Mouse (Mus musculus) ovary, postnatal 14 days (tissue): ENCODE results near the gene Aqp3.

Experiments
- DNase-seq: peaks from one replicate; pipeline ENCODE4 v3.0.0; 2022; ENCODE audit warnings: low spot score

The Aqp3 gene

DNA sequence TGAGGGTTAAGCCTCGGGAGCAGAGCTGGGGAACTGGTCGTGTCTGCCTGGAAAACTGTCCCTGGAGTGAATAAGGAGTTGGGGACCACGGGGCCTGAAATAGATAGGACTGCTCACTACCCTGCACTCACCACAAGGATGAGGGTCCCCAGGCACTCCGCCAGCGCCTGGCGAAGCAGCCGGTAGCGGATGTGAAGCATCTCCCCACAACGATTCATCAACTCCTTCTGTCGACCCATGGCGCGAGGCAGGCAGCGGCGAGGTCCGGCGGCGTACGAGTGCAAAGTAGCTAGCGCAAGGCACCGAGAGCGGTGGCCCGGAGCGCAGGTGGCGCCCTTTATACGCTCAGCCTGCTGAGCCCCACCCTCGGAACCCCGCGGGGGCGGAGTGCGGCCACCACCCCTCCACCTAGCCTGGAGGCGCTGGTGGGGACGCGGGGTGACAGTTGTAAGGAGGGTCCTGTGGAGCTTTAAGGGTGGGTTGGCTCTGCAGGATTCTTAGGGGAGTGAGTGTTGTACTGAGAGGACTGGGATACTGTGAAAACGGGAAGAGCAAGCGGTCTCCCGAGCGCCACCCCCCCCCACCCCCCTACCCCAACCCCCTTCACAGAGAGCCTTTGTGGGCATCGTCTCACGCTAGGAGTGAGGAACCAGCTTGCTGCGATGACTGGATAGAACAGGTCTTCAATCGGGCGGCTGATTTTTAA is at the start of gene Aqp3:
Gene Aqp3 (minus strand): TSS at position 313 of the 706 bp plus-strand sequence.
- DNase-seq: no peak

DNA sequence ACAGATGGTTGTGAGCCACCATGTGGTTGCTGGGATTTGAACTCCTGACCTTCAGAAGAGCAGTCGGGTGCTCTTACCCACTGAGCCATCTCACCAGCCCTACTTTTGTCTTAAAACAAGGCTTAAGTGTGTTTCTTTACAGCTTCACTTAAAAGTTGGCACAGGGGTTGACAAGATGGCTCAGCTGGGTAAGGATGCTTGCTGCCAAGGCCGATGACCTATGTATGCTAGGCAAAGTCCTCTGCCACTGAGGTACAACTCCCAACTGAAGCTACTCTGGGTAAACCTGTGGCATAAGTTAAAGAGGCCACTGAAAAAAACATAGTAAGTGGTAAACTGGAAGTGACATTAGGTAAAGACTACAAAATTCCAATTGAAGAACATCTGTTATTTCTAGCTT is 44.6 kb upstream of the Aqp3 start:
- no peak for DNase-seq

- DNase-seq: no peak
Observed at GRCm38 (mm10) chr4:41140174-41140875, 42.3 kb upstream of the Aqp3 start.

DNA sequence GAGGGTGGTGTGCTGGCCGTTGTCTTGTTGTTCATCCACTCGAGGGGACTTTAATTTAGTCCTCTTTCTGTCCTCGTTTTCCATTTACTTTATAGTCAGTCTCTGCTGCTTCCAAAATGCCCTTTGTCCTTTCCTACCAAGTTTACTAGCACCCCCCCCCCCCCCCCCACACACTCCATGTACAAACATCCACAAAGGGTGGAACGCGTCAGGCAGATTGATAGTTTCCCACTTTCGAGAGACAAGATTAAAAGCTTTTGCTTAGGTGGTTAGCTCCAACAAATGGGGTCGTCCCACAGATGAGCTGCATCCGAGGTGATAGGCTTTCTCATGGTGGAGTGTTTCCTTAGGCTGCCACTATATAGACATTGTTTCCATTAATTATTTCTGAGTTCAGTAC is 38.8 kb upstream of the Aqp3 start:
- no peak for DNase-seq

DNA sequence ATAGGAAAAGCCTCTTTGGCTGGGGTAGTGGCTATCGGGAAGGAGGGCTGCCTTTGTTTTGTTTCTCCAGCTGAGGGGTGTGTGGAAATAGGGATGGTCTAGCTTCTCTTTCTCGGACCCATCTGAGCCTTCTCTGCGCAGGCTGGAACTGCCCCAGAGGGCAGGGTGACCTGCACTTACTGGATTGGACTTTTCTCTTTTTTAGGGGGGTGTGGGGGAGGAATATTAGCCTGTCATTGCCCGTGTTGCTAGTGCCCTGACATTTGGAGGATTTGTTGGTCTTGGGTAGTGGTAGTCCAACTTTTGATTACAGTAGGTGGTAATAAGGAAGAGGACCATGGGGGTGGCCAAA is 38.4 kb upstream of the Aqp3 start:
- DNase-seq: peak; percentile 25

- peak; percentile 53 for DNase-seq
Observed at GRCm38 (mm10) chr4:41135711-41136453, 37.9 kb upstream of the Aqp3 start, which contains the start of gene Ube2r2. TSS of gene Ube2r2 (plus strand) at chr4:41135743.

DNA sequence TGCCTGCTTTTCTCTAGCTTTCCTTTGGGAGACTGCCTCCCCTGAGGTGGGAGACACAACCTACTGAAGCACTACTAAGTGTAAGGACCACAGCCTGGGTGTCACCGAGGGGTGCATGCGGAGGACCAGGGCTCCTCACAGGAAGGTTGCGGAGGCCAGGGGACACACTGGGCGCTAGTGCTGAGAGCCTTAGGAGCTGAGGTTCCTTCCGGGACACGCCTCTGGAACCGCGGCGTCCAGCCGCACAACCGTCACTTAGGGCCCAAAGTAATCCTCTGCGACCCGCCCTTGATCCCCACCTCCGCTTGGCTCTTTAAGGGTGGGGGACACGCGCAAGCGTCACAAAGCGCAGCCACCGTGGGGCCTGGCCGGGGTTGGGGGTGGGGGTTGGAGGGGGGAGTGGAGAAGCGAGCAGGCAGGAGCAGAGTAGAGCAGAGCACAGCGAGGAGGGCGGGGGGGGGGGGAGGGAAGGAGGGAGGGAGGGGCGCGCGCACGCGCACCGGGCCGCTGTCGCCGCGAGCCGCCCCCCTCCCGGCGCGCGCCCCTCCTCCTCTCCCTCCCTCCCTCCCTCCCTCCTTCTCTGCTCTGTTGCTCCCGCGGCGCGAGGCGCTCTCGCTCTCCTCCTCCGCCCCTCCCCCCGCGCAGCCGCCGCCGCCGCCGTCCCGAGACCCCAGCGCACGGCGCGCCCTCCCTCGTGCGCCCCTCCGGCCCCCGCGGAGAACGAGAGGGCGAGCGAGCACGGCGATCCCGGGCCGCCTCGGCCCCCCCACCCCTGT is 37.1 kb upstream of the Aqp3 start:
- peak; percentile 54 for DNase-seq

GRCm38 (mm10) chr4:41133529-41134291 is 35.7 kb upstream of the Aqp3 start:
- no peak for DNase-seq

GRCm38 (mm10) chr4:41132471-41132870 is 34.5 kb upstream of the Aqp3 start:
- no peak for DNase-seq

DNA sequence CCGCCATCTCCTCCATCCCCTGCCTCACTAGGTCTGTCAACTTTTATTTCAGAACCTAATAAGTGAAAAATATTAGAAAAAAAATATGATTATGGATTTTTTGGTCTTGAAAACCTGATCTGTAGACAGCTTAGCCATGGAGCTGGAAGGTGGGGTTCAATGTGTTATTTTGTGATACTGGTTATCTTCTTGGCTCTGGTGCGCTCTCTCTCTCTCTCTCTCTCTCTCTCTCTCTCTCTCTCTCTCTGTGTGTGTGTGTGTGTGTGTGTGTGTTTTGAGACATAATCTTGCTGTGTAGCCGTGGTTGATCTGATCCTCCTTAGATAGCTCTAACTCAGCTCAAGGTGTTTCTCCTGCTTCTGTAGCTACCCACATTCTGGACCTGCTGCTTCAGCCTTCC is 31.9 kb upstream of the Aqp3 start:
- DNase-seq: no peak

GRCm38 (mm10) chr4:41129406-41129805 is 31.4 kb upstream of the Aqp3 start:
- DNase-seq: peak; percentile 46

- peak; percentile 91 for DNase-seq
Observed at GRCm38 (mm10) chr4:41124180-41124951, 26.4 kb upstream of the Aqp3 start, which contains the start of gene Nol6. TSS of gene Nol6 (minus strand) at chr4:41124455.

- DNase-seq: peak; percentile 49
Observed at GRCm38 (mm10) chr4:41118706-41119292, 20.8 kb upstream of the Aqp3 start.

DNA sequence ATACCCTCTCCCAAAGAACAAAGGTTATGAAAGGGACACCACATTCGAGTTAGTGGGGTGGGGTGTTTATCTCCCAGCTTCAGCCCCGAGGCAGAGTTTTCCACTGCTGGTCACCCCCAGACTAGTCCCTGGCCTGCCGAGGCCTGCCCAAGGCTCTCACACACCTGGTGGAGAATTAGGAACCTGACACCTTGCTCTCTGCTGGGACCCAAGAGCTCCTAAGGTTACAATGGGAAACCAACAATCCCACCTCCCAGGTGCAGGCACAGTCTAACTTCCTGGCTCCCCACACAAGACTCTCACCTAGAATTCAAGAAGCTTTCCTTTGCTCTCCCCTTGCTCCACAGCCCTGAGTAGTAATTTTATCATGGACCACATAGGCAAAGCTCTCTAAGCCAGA is 18.8 kb upstream of the Aqp3 start:
- no peak for DNase-seq

GRCm38 (mm10) chr4:41115793-41116192 is 17.8 kb upstream of the Aqp3 start:
- DNase-seq: no peak

GRCm38 (mm10) chr4:41115074-41115473 is 17.1 kb upstream of the Aqp3 start:
- DNase-seq: no peak

DNA sequence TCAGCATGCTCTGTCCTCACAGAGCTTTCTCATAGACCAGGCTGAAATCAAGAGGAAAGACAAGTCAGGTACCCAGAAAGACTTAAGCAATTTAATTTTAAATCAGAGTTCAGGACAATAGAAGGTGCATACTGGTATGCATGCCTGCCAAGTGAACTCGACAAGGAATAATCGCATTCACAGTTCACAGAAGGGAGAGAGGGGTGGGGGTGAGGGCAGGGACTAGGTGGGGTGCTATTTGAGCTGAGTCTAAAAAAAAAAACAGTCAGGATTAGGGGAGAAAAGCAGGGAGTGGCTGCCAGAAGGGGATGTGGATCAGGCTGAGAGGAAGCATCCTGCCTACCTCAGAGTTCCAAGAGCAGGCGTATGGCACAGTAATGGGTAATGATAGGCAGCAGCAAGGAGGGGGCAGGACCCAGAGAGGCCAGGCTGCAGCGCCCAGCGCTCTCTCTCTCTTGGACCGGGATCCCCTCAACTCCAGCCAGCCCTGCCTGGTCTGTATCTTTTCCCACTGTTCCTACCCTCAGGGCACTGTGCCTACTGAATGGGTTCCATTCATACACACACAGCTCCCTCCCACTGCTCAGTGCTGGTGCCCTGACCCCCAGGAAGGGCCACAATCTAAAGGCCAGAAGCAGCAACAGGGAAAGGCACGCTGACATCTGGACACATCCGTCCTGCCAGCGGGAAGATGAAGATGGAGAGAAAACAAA is 16.5 kb upstream of the Aqp3 start:
- no peak for DNase-seq

DNA sequence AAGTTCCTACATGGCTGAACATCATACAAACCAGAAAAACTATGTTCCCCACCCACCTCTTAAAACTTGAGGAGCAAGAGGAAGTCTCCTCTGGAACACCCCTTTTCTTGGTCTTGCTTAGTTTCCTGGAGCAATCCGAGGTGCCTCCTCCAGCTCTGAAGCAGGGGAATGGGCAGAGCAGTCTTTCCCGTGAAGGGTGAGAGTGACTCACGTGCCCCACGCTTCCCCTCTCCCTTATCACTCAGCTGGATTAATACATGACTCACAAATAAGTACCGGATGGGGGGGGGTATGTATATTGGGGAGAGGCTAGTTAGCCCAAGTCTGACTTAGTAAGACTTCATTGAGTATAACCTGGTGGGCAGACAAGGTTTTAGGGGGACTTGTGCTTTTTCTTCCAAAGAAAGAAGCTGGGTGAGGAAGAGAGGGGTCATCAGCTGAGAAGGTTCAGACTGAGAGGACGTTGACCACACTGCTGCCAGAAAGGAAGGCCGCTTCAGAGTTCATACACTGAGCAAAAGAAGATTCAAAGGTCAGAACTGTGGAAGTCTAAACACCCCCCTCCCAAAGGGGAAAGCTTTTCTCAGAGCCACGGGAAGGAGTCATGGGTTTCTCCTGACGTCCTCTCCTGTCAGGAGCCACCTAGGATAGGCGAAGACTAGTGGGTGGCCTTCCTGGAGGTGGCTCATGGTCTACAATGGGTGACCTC is 10.9 kb upstream of the Aqp3 start:
- DNase-seq: no peak

DNA sequence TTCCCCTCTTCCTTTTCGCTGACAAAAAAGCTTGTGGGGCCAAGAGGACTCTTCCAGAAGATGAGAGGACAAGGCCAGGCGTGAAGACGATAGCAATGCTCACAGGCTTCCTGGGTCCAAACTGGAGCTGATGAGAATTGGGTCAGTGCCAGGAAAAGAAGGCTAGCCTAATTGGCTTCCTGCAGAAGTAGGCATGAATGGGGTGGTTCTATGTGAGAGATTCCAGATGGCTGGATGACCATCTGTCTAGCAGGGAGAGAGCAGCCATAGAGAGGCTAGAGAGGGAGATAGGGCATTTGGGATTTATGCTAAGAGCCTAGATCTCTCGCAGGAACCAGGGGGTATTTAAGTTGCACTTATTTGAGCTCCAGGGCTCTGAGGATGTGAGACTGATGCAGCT is 9.5 kb upstream of the Aqp3 start:
- DNase-seq: no peak
